Mouse (Mus musculus) liver, embryonic 15.5 days (tissue): Measurements from ENCODE around the gene Ear14. TPM values are rescaled to one million over a fixed set of nuclear protein-coding genes. Genes with fewer than 3 reads are reported as not detected.
"Not testable (repeated sequence)": the region's sequence is repeated elsewhere in the genome, so short reads cannot be mapped to it uniquely, and the experiment has no call there.

ENCODE experiments used
- ATAC-seq: fragments of 200-750 bp; cut with Nextera tagmentation; 2 replicates; pipeline ENCODE4 v1.8.0; 2017; ENCODE audit warnings: moderate number of reproducible peaks, mild to moderate bottlenecking, moderate library complexity; ENCODE audit not compliant: insufficient read depth
- H3K27ac ChIP-seq: fragments of 300-500 bp; sonication (generic); replicated peaks from 2 replicates; pipeline ENCODE4 v1.5.1; 2015; ENCODE audit warnings: mild to moderate bottlenecking, inconsistent platforms
- H3K27me3 ChIP-seq: fragments of 300-500 bp; sonication (generic); 2 replicates; pipeline ENCODE4 v1.6.1; 2015; ENCODE audit warnings: mild to moderate bottlenecking, inconsistent platforms
- H3K36me3 ChIP-seq: fragments of 300-500 bp; sonication (generic); replicated peaks from 2 replicates; pipeline ENCODE4 v1.6.1; 2015; ENCODE audit warnings: moderate library complexity, mild to moderate bottlenecking, inconsistent platforms
- H3K4me1 ChIP-seq: fragments of 300-500 bp; sonication (generic); replicated peaks from 2 replicates; pipeline ENCODE4 v1.6.1; 2015; ENCODE audit warnings: inconsistent platforms
- H3K4me2 ChIP-seq: fragments of 300-500 bp; sonication (generic); 2 replicates; pipeline ENCODE4 v1.6.1; 2015; ENCODE audit warnings: moderate library complexity, mild to moderate bottlenecking, inconsistent platforms
- H3K4me3 ChIP-seq: fragments of 300-500 bp; sonication (generic); replicated peaks from 2 replicates; pipeline ENCODE4 v1.5.1; 2015; ENCODE audit warnings: mild to moderate bottlenecking, inconsistent platforms
- H3K9ac ChIP-seq: fragments of 300-500 bp; sonication (generic); 2 replicates; pipeline ENCODE4 v1.6.1; 2015; ENCODE audit warnings: moderate library complexity, mild to moderate bottlenecking, inconsistent platforms
- H3K9me3 ChIP-seq: fragments of 300-500 bp; sonication (generic); replicated peaks from 2 replicates; pipeline ENCODE4 v1.6.1; 2016; ENCODE audit warnings: inconsistent platforms
- WGBS: fragments of 180-500 bp; shearing (Covaris S2); methylation state at CpG from one replicate; pipeline ENCODE4 v1.1.7; 2015; ENCODE audit warnings: mixed read lengths; ENCODE audit not compliant: insufficient replicate concordance; 5-methylcytosine and 5-hydroxymethylcytosine counted together
- polyA plus RNA-seq: library from polyadenylated mRNA; unstranded; fragments of >200 nt; fragmentation: Nextera tagmentation; extraction: Ambion mirVana; gene quantifications from 2 replicates; pipeline ENCODE4 v1.2.1, GENCODE M21; 2015

The Ear14 gene
- polyA plus RNA-seq: not detected in 2 replicates

DNA sequence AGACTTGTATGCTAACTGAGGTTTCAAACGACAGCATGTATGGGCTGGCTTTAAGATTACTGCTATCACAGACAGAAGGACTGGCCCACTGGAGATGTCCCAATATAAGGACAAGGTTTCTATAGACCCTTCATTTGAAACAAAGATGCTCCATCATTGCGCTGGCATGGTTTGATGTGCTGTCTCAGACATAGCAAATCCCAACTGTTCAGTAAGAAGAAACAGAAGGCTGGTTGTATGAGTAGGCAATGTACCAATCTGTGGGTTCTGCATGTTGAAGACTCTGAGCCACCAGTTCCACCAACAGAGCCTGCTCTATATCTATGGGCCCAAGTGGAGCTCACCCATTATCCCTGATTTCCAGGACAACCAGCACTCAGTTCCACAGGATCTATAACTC, at the start of gene Ear14:
Gene Ear14 (plus strand): TSS at position 277 of the 400 bp plus-strand sequence.
- 64% methylated on average over 2 of the region's 2 CpGs for WGBS
- Histone ChIP-seq H3K4me1 (no peaks in the 10 kb centered on the region), H3K27me3 (no peaks in the 10 kb centered on the region), H3K4me2 (no peak within 1 kb of the TSS), H3K27ac (no peak within 1 kb of the TSS), H3K9ac (no peak within 1 kb of the TSS), H3K9me3 (no peaks in the 10 kb centered on the region), H3K4me3 (no peak within 1 kb of the TSS), H3K36me3 (no peaks in the 10 kb centered on the region)
- ATAC-seq: no peak

DNA sequence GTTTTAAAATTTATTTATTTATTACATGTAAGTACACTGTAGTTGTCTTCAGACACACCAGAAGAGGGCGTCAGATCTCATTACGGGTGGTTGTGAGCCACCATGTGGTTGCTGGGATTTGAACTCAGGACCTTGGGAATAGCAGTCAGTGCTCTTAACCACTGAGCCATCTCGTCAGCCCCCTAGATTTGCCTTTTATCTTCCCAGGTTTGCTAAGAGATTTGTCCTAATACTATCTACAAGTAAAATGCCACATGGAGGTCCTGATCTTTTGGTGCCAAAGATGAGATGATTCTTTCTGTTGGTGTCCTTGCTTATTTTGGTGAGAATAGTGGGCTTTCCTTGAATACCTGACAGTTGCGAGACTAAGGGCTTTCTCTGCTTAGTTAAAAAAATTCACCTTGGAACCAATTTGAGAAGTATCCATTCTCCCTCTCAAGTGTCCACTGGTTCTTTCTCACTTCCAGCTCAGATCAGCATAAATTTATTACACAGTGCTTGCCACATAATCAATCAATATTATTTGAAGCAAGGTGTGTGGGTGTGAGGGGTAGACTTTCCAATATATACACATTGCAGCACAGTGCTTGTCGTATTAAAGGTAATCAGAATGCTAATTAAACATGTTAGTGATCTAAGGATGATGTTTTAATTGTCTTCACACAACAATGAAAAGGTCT, 47.0 kb upstream of the Ear14 start:
- H3K4me1 ChIP-seq: peaks cover 39% of the 10 kb centered on the region
- no peak overlapping the region for H3K4me3 ChIP-seq
- H3K9me3 ChIP-seq: no peaks in the 10 kb centered on the region
- H3K9ac ChIP-seq: no peak overlapping the region
- 64% methylated on average over 5 of the region's 5 CpGs for WGBS
- H3K36me3 ChIP-seq: no peaks in the 10 kb centered on the region
- ATAC-seq: no peak
- no peak overlapping the region for H3K4me2 ChIP-seq
- no peaks in the 10 kb centered on the region for H3K27me3 ChIP-seq
- no peak overlapping the region for H3K27ac ChIP-seq

DNA sequence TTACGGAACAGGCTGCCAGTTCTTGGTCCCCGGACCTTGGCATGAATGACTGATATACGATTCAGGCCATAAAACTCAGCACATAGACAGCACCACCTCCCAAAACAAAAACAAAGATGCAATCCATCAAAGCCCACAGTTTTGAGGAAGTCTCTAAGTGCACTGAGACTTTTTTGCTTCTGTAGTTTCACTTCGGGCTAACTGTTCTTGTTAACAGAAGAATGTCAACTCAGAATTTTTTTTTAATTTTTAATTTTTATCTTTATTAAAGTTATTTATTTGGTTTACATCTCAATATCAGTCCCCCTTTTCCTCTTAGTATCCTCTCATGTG, 46.5 kb upstream of the Ear14 start:
- ATAC-seq: no peak
- Histone ChIP-seq H3K4me3 (no peak overlapping the region), H3K27ac (no peak overlapping the region), H3K4me1 (peaks cover 35% of the 10 kb centered on the region), H3K9me3 (no peaks in the 10 kb centered on the region), H3K4me2 (no peak overlapping the region), H3K9ac (no peak overlapping the region), H3K36me3 (no peaks in the 10 kb centered on the region), H3K27me3 (no peaks in the 10 kb centered on the region)
- WGBS: 55% methylated on average over 4 of the region's 4 CpGs

DNA sequence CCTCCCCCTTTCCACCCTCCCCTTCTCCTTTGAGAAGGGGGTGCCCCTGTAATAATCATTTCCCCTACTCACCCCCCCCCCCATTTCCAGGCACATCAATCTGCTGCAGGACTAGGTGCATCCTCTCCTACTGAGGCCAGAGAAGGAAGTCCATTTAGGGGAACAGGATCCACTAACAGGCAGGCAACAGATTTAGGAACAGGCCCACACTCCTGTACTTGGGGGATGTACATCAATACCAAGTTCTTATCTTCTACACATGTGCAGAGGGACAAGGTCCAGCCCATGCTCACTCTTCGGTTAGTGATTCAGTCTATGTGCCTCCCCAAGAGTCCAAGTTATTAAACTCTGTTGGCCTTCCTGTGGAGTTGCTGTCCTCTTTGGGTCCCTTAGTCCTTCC, 46.1 kb upstream of the Ear14 start:
- no peak for ATAC-seq
- no peaks in the 10 kb centered on the region for H3K36me3 ChIP-seq
- 58% methylated on average over 1 of the region's 1 CpGs for WGBS
- H3K9ac ChIP-seq: no peak overlapping the region
- no peak overlapping the region for H3K27ac ChIP-seq
- no peak overlapping the region for H3K4me3 ChIP-seq
- H3K4me2 ChIP-seq: no peak overlapping the region
- H3K27me3 ChIP-seq: no peaks in the 10 kb centered on the region
- H3K4me1 ChIP-seq: peaks cover 31% of the 10 kb centered on the region
- no peaks in the 10 kb centered on the region for H3K9me3 ChIP-seq

DNA sequence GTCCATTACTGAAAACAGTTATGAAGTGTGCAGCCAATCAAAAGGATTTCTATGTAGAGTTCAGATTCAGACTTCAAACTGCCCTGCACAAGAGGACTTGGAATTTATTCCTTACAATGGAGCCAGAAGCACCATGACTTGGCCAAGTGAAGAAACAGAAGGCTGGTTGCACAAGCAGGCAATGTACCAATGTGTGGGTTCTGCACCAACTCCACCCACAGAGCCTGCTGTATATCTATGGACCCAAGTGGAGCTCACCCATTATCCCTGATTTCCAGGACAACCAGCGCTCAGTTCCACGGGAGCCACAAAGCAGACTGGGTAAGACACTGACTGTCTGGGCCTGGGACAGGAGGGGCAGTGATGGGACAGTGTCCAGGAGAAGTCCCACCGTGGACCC, 41.2 kb upstream of the Ear14 start, which contains the start of gene Rnase2b:
Gene Rnase2b (plus strand): TSS at position 285 of the 400 bp plus-strand sequence.
- not testable (repeated sequence) for H3K4me3 ChIP-seq, H3K9ac ChIP-seq, H3K36me3 ChIP-seq, H3K9me3 ChIP-seq, H3K27ac ChIP-seq, H3K4me2 ChIP-seq, H3K27me3 ChIP-seq, ATAC-seq
- peaks cover 17% of the 10 kb centered on the region for H3K4me1 ChIP-seq
- WGBS: 81% methylated on average over 3 of the region's 3 CpGs

DNA sequence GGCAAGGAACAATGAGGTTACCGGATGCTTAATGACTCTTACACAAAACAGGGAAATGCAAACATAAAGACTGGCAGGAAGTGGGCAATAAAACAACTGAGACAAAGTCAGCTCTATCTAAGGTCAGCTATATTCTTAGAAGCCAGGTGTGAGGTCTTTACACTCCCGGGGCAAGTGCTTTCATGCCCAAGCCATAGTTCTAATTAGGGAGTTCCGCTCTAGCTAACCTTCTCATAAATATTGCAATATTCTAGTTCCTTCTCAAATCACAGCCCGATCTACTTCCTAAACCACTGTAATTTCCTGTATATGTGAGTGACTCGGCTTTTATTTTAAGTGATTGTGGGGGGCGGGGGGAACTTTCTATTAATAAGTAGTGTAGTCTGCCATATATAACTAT, 39.9 kb upstream of the Ear14 start:
- not testable (repeated sequence) for H3K9me3 ChIP-seq, H3K36me3 ChIP-seq, H3K27me3 ChIP-seq, H3K9ac ChIP-seq, H3K27ac ChIP-seq, H3K4me3 ChIP-seq, ATAC-seq, H3K4me2 ChIP-seq
- H3K4me1 ChIP-seq: peaks cover 12% of the 10 kb centered on the region
- WGBS: 66% methylated on average over 6 of the region's 6 CpGs

DNA sequence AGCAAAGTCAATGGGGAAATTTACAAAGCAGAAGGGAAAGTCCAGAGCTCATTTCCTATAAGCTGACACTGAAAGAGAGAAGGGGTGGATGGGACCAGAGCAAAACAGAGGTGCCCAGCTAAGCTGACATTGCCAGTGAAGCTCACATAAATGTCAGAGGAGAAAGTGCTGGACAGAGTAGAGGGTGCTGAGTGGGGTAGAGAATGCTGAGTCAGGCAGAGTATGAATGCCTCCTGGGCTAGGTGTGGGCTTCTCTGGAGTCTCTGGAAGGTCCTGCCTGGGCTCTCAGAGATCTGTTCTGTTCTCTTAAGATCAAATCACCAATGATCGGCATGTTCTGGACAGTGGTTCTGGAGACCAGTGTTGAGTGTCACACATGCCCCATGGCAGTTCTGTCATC, 37.8 kb upstream of the Ear14 start:
- no peak for ATAC-seq
- WGBS: 68% methylated on average over 1 of the region's 1 CpGs

DNA sequence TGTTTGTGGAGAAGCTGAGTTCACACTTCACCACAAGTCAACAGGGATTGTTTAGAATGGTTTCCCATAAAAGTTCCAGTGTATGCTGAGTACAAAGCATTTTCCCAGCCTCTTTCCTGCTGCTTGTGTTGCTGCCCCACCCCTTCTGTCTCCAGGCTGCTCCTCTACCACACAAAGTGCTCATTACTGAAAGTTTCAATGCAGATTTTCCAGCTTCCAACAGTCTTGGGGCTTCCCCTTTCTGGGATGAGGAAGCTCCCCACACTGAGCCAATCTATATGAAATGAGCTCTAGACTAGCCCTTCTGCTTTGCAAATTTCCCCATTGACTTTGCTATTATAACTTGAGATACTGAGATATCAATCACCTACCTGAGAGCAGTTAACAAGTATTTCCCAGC, 37.1 kb upstream of the Ear14 start:
- H3K9me3 ChIP-seq: no peaks in the 10 kb centered on the region
- no peak for ATAC-seq
- no peak overlapping the region for H3K27ac ChIP-seq

More for the DNA sequence above, 37.8 kb upstream of the Ear14 start:
- Histone ChIP-seq H3K4me3 (no peak overlapping the region), H3K27ac (no peak overlapping the region), H3K9ac (no peak overlapping the region), H3K9me3 (no peaks in the 10 kb centered on the region), H3K36me3 (no peaks in the 10 kb centered on the region), H3K4me2 (no peak overlapping the region), H3K4me1 (peaks cover 8% of the 10 kb centered on the region; the same call in 1 of the 2 replicates), H3K27me3 (no peaks in the 10 kb centered on the region)

DNA sequence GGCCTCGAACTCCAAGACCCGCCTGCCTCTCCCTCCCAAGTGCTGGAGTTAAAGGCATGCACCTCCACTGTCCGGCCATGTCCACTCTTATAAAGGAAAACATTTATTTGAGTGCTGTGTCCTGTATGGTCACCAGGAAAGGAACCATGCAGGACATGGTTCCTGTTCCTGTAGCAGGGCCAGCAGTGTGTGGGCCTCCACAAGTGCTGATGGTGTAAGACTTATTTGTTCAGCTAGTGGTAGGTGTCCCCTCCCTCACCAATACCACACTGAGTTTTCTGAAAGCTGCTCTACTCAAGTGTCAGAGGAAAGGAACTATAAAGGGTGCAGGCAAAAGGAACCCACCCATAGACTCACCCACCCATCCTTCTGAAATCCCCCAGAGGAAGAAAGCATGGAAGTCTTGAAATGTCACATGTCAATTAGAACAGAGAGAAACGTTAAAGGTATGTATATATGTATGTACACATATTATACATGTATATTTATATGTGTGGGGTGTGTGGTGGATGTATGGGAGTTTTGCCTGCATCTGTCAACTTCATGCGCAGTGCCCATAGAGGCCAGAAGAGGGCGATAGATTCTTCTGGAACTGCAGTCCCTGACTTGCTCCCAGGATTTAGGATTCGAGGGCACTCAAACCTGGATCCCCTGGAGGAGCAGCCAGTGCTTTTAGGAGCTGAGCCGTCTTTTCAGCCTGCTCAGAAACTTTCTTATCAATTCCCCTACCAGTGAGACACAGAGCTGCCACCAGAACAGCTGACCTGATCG, 30.9 kb upstream of the Ear14 start:
- not testable (repeated sequence) for H3K9ac ChIP-seq, H3K27ac ChIP-seq, ATAC-seq, H3K27me3 ChIP-seq, H3K36me3 ChIP-seq, H3K4me1 ChIP-seq, H3K9me3 ChIP-seq, H3K4me2 ChIP-seq, H3K4me3 ChIP-seq
- 31% methylated on average over 9 of the region's 9 CpGs for WGBS

More for the DNA sequence above, 37.1 kb upstream of the Ear14 start:
- no peak overlapping the region for H3K4me3 ChIP-seq
- H3K9ac ChIP-seq: no peak overlapping the region
- no peak overlapping the region for H3K4me2 ChIP-seq
- peaks cover 8% of the 10 kb centered on the region; the same call in 1 of the 2 replicates for H3K4me1 ChIP-seq
- H3K27me3 ChIP-seq: no peaks in the 10 kb centered on the region
- no peaks in the 10 kb centered on the region for H3K36me3 ChIP-seq

DNA sequence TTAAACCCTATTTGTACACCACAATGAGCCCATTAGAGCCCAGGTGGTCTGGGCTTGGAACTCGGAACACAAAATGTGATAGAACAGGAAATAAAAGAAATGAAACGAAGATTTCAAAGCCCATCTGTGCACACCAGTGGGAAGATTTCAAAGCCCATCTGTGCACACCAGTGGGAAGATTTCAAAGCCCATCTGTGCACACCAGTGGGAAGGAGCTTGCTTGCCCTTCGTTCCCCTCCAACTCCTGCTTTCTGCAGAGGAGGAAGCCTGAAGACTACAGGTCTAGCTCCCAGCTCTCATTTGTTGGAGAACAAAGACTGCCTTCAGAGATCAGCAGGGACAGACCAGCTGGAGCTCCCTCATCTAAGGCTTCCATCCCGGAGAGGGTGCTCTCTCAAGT, 30.2 kb upstream of the Ear14 start:
- H3K27ac ChIP-seq, H3K4me3 ChIP-seq, H3K36me3 ChIP-seq, H3K4me2 ChIP-seq, H3K9ac ChIP-seq, H3K9me3 ChIP-seq, H3K4me1 ChIP-seq, H3K27me3 ChIP-seq, ATAC-seq: not testable (repeated sequence)
- WGBS: 50% methylated on average over 4 of the region's 4 CpGs

DNA sequence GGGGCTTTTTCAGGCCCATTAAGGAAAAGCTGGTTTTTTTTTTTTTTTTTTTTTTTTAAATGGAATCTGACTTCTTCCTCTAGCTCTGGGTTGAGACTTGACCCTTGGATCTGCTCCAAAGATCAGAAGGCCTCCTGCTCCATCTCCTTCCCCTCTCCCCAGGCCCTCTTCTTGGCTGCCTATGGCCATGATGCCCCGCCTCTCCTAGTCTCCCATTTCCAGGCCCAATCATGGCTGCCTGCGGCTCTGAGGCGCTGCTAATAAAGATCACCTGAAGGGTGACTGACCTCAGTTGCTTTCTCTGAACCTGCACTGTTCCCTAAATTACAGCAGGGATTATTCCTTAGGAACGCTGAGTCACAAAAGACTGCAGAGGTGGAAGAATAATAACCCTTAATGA, 29.3 kb upstream of the Ear14 start:
- WGBS: 77% methylated on average over 4 of the region's 4 CpGs
- ATAC-seq: no peak
- no peaks in the 10 kb centered on the region for H3K36me3 ChIP-seq

More for the DNA sequence above, 29.3 kb upstream of the Ear14 start:
- Histone ChIP-seq H3K27ac (no peak overlapping the region), H3K9me3 (no peaks in the 10 kb centered on the region), H3K9ac (no peak overlapping the region), H3K4me2 (no peak overlapping the region), H3K4me1 (peaks cover 4% of the 10 kb centered on the region; the same call in 1 of the 2 replicates), H3K27me3 (no peaks in the 10 kb centered on the region), H3K4me3 (no peak overlapping the region)
